Mouse (Mus musculus): ENCODE results near the gene Pradc1. TPM values are rescaled to one million over a fixed set of nuclear protein-coding genes. Genes with fewer than 3 reads are reported as not detected.

The Pradc1 gene
- total RNA-seq, 2 experiments from 2014 or later: 8.1 to 13.8 TPM

GRCm38 (mm10) chr6:85403039-85403438 lies 48.7 kb downstream of the Pradc1 start:
- no peak for ATAC-seq (replicated peaks; ENCODE audit: low FRiP score, poor library complexity, severe bottlenecking)

- no peak for ATAC-seq (replicated peaks; ENCODE audit: low FRiP score, poor library complexity, severe bottlenecking)
Observed at GRCm38 (mm10) chr6:85402613-85403012, 49.2 kb downstream of the Pradc1 start.

GRCm38 (mm10) chr6:85399715-85400114 lies 52.1 kb downstream of the Pradc1 start:
- ATAC-seq (replicated peaks; ENCODE audit: low FRiP score, poor library complexity, severe bottlenecking): no peak

- ATAC-seq (replicated peaks; ENCODE audit: low FRiP score, poor library complexity, severe bottlenecking): no peak
Observed at GRCm38 (mm10) chr6:85397165-85397564, 54.6 kb downstream of the Pradc1 start.

Other genes with a start within 250 kb of the Pradc1 start
- 0.19 and 0.63 TPM in 2 replicates for gene Sfxn5, start 118.5 kb downstream of the Pradc1 start, total RNA-seq (2015; ENCODE audit: low replicate concordance)
- 0.56 and 1.3 TPM in 2 replicates for gene Sfxn5, start 118.5 kb downstream of the Pradc1 start, total RNA-seq (2017; ENCODE audit: low replicate concordance)
- 0.19 and 0.21 TPM in 2 replicates for gene Rab11fip5, start 77.3 kb downstream of the Pradc1 start, total RNA-seq (2015; ENCODE audit: low replicate concordance)
- gene Rab11fip5, start 77.3 kb downstream of the Pradc1 start, total RNA-seq (2017; ENCODE audit: low replicate concordance): 0.51 and 2.6 TPM in 2 replicates
- not detected in 2 replicates for gene Noto, start 28.1 kb downstream of the Pradc1 start, total RNA-seq (2015; ENCODE audit: low replicate concordance)
- gene Noto, start 28.1 kb downstream of the Pradc1 start, total RNA-seq (2017; ENCODE audit: low replicate concordance): not detected in 2 replicates
- 1.5 TPM in 2 replicates for gene Smyd5, start 20.0 kb downstream of the Pradc1 start, total RNA-seq (2015; ENCODE audit: low replicate concordance)
- gene Smyd5, start 20.0 kb downstream of the Pradc1 start, total RNA-seq (2017; ENCODE audit: low replicate concordance): 4.0 and 14.1 TPM in 2 replicates
- gene Cct7, start 456 bp downstream of the Pradc1 start, total RNA-seq (2015; ENCODE audit: low replicate concordance): 91.3 and 115 TPM in 2 replicates
- gene Cct7, start 456 bp downstream of the Pradc1 start, total RNA-seq (2017; ENCODE audit: low replicate concordance): 95.1 and 135 TPM in 2 replicates
- gene Fbxo41, start 51.0 kb upstream of the Pradc1 start, total RNA-seq (2015; ENCODE audit: low replicate concordance): not detected in 2 replicates
- gene Fbxo41, start 51.0 kb upstream of the Pradc1 start, total RNA-seq (2017; ENCODE audit: low replicate concordance): not detected in 2 replicates
- not detected in 2 replicates for gene Egr4, start 61.6 kb upstream of the Pradc1 start, total RNA-seq (2015; ENCODE audit: low replicate concordance)
- gene Egr4, start 61.6 kb upstream of the Pradc1 start, total RNA-seq (2017; ENCODE audit: low replicate concordance): not detected in 2 replicates
- gene Alms1, start 135.6 kb upstream of the Pradc1 start, total RNA-seq (2015; ENCODE audit: low replicate concordance): 14.8 and 22.4 TPM in 2 replicates
- 22.8 and 24.5 TPM in 2 replicates for gene Alms1, start 135.6 kb upstream of the Pradc1 start, total RNA-seq (2017; ENCODE audit: low replicate concordance)

Measured in erythroblast, adult 5-6 weeks (primary cell).